9 mouse cellular contexts compared by ENCODE assay signal in genomic region chr4:45878929-45879328, GRCm38 (mm10). TPM values are rescaled to one million over a fixed set of nuclear protein-coding genes. Genes with fewer than 3 reads are reported as not detected.
DNase-seq lines count a peak whose midpoint lies in the region; ATAC-seq and TF ChIP-seq lines count a peak whose summit lies in the region.
"Had no signal": no experiment of that assay in that cellular context is flagged by ENCODE, and none has a peak within 500 bp of the region (broad histone marks: within the 10 kb centered on the region; RNA-seq: fewer than 3 reads in every experiment).

No protein-coding gene starts in this region.

- no peak overlapping the region for H3K27ac ChIP-seq in heart, postnatal 0 days (ENCODE audit: low read depth)
- no peak overlapping the region for H3K27ac ChIP-seq in layer of hippocampus, adult 2 months
- H3K27ac ChIP-seq in midbrain, postnatal 0 days (ENCODE audit: low read depth, low read length): no peak overlapping the region

- no peaks in the 10 kb centered on the region for H3K36me3 ChIP-seq in heart, postnatal 0 days (replicated peaks; ENCODE audit: control insufficient read depth, insufficient read depth, low read length)
- no peaks in the 10 kb centered on the region for H3K36me3 ChIP-seq in midbrain, postnatal 0 days (ENCODE audit: insufficient read depth, low read length)

- H3K27me3 ChIP-seq in heart, postnatal 0 days (ENCODE audit: control insufficient read depth, insufficient read depth, low read length): no peaks in the 10 kb centered on the region
- no peaks in the 10 kb centered on the region for H3K27me3 ChIP-seq in midbrain, postnatal 0 days (ENCODE audit: insufficient read depth, low read length)

- no peak overlapping the region for H3K4me2 ChIP-seq in heart, postnatal 0 days (ENCODE audit: low read depth, low read length)
- no peak overlapping the region for H3K4me2 ChIP-seq in midbrain, postnatal 0 days (ENCODE audit: low read depth, low read length, poor library complexity, severe bottlenecking)

- peak; percentile 57 for ATAC-seq in heart, postnatal 0 days (ENCODE audit: insufficient read depth, low read depth)
- ATAC-seq in midbrain, postnatal 0 days (ENCODE audit: low FRiP score): no peak

- WGBS in heart, postnatal 0 days: 37% methylated on average over 5 of the region's 5 CpGs
- 44% methylated on average over 5 of the region's 5 CpGs for WGBS in midbrain, postnatal 0 days

- H3K9ac ChIP-seq in heart, postnatal 0 days (replicated peaks; ENCODE audit: low read depth, low read length): no peak overlapping the region
- no peak overlapping the region for H3K9ac ChIP-seq in midbrain, postnatal 0 days (replicated peaks; ENCODE audit: low read length, poor library complexity, severe bottlenecking)

- TF ChIP-seq CTCF in heart, postnatal 0 days (IDR thresholded peaks at IDR 0.05; ENCODE audit: low read depth): peak; percentile 72
- TF ChIP-seq CTCF in layer of hippocampus, adult 2 months (conservative IDR thresholded peaks at IDR 0.05): peak; percentile 87
- TF ChIP-seq CTCF in midbrain, postnatal 0 days (IDR thresholded peaks at IDR 0.05): peak; percentile 80

- TF ChIP-seq EP300 in heart, postnatal 0 days (IDR thresholded peaks at IDR 0.05; ENCODE audit: low read depth): no peak

- H3K4me1 ChIP-seq in heart, postnatal 0 days (ENCODE audit: control insufficient read depth, insufficient read depth): no peaks in the 10 kb centered on the region
- H3K4me1 ChIP-seq in midbrain, postnatal 0 days (ENCODE audit: insufficient read depth, low read length): no peaks in the 10 kb centered on the region

- no peaks in the 10 kb centered on the region for H3K9me3 ChIP-seq in heart, postnatal 0 days (replicated peaks; ENCODE audit: control insufficient read depth, low read length)
- no peaks in the 10 kb centered on the region for H3K9me3 ChIP-seq in midbrain, postnatal 0 days (ENCODE audit: low read length)

- peak; percentile 32 for DNase-seq in heart, postnatal 0 days (ENCODE audit: low spot score)
- DNase-seq in heart, adult 11 months: no peak
- DNase-seq in 416B (ENCODE audit: low read depth) (peak; percentile 53), R1 (ENCODE audit: low read depth, low spot score) (peak; percentile 64)
- DNase-seq in embryo, embryonic 10.5 days (ENCODE audit: low spot score): peak; percentile 75
- DNase-seq in layer of hippocampus, adult 2 months (ENCODE audit: low spot score in 2 of 2): peak; percentile 15 to 33
- DNase-seq in midbrain, postnatal 0 days (ENCODE audit: low spot score): peak; percentile 77
- no peak for DNase-seq in urinary bladder, postnatal 10 days (ENCODE audit: low spot score)

- H3K4me3 ChIP-seq in heart, postnatal 0 days (ENCODE audit: low read depth, low read length): no peak overlapping the region
- no peak overlapping the region for H3K4me3 ChIP-seq in layer of hippocampus, adult 2 months
- H3K4me3 ChIP-seq in midbrain, postnatal 0 days (ENCODE audit: low read depth, low read length): no peak overlapping the region

RNA-seq across cellular contexts. Expression of gene Ccdc180, which starts 11.2 kb away (rescaled TPM):
- total RNA-seq in heart, postnatal 0 days (2014; rRNA removed; ENCODE audit: low replicate concordance): 0.46 TPM in 1 of 2 replicates, not detected in the other
- 0.10 and 0.12 TPM in 2 replicates for polyA plus RNA-seq in heart, postnatal 0 days (2015; fragmentation: Nextera tagmentation; extraction: Ambion mirVana)
- total RNA-seq in layer of hippocampus, adult 2 months (2021): under 1 TPM; 0.56 to 0.79 TPM
- total RNA-seq in midbrain, postnatal 0 days (2014; rRNA removed): 0.27 and 0.52 TPM in 2 replicates
- 0.27 and 0.48 TPM in 2 replicates for polyA plus RNA-seq in midbrain, postnatal 0 days (2015; fragmentation: Nextera tagmentation; extraction: Ambion mirVana)
- total RNA-seq: hematopoietic stem cell, adult 5-6 weeks had no signal

RNA-seq across cellular contexts. Expression of gene Stra6l, which starts 30.5 kb away (rescaled TPM):
- total RNA-seq in heart, postnatal 0 days (2014; rRNA removed; ENCODE audit: low replicate concordance): 0.19 TPM in 1 of 2 replicates, not detected in the other
- polyA plus RNA-seq in heart, postnatal 0 days (2015; fragmentation: Nextera tagmentation; extraction: Ambion mirVana): 0.12 and 0.18 TPM in 2 replicates
- total RNA-seq in layer of hippocampus, adult 2 months (2021): not detected
- 0.71 and 1.4 TPM in 2 replicates for total RNA-seq in midbrain, postnatal 0 days (2014; rRNA removed)
- 0.46 and 0.56 TPM in 2 replicates for polyA plus RNA-seq in midbrain, postnatal 0 days (2015; fragmentation: Nextera tagmentation; extraction: Ambion mirVana)
- total RNA-seq: hematopoietic stem cell, adult 5-6 weeks had no signal

RNA-seq across cellular contexts. Expression of gene Igfbpl1, which starts 52.2 kb away (rescaled TPM):
- total RNA-seq in heart, postnatal 0 days (2014; rRNA removed; ENCODE audit: low replicate concordance): 9.3 and 9.7 TPM in 2 replicates
- 1.6 and 2.0 TPM in 2 replicates for polyA plus RNA-seq in heart, postnatal 0 days (2015; fragmentation: Nextera tagmentation; extraction: Ambion mirVana)
- 1 to 10 TPM; 3.2 to 5.2 TPM for total RNA-seq in layer of hippocampus, adult 2 months (2021)
- total RNA-seq in midbrain, postnatal 0 days (2014; rRNA removed): 36.5 and 51.6 TPM in 2 replicates
- polyA plus RNA-seq in midbrain, postnatal 0 days (2015; fragmentation: Nextera tagmentation; extraction: Ambion mirVana): 8.5 and 10.3 TPM in 2 replicates
- total RNA-seq: hematopoietic stem cell, adult 5-6 weeks had no signal

Comparison
In these comparisons a context has a peak if more than half of its experiments do, and no peak if none do; other contexts are left out.
1. DNase-seq: peak in heart, postnatal 0 days (single experiment), 416B (single experiment), R1 (single experiment), embryo, embryonic 10.5 days (single experiment), layer of hippocampus, adult 2 months (2 of 2) and midbrain, postnatal 0 days (single experiment); none in heart, adult 11 months (single experiment) and urinary bladder, postnatal 10 days (single experiment).
2. Peak in every context shown above with its lines, with median percentiles within 50 percentile points of each other: CTCF ChIP-seq.